Mouse (Mus musculus) cortical plate, adult 2 months (tissue): Measurements from ENCODE around the gene Gm12166.

Source experiments
- CTCF ChIP-seq: fragments of 200-500 bp; IDR thresholded peaks from 2 replicates; pipeline ENCODE4 v1.5.1; 2011; ENCODE audit warnings: mild to moderate bottlenecking, control low read depth, low read length; ENCODE audit not compliant: insufficient read depth; ENCODE audit errors: extremely low read depth
- POLR2A ChIP-seq: fragments of 200-500 bp; IDR thresholded peaks from 2 replicates; pipeline ENCODE4 v1.6.1; 2011; ENCODE audit warnings: mild to moderate bottlenecking, low read length, control low read depth; ENCODE audit not compliant: insufficient read depth; ENCODE audit errors: extremely low read depth

DNA sequence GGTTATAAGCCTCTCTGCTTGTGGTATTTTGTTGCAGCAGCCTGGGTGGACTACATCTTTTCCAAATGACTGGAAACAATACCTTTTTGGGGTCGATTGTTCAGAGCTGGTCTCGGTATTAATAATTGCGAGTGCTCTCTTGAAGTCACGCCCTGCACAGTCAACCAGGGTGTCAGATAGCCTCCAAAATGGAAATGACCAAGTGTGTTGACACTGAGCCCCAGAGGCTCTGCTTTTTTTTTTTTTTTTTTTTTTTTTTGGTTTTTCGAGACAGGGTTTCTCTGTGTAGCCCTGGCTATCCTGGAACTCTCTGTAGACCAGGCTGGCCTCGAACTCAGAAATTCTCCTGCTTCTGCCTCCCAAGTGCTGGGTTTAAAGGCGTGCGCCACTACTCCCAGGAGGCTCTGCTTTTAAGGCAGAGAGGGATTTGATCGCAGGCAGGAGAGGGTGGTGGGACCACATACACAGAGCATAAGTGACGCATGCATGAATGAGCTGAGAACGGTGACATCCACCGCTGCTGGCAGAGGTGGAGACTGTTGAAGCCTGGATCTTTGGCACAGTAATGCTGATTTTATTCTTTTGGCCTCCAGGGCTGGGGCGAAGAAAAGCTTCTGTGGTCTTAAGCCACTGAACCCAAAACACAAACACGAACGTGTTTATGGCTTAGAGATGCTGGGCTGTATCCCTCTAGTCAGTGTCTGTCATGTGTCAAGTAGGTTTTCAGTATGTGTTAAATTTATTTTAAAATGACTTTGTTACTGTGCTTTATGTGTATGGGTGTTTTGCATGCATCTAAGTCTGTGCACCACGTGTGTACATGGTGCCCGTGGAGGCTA lies 21.9 kb upstream of the Gm12166 start:
- TF ChIP-seq CTCF (no peak), POLR2A (no peak)
